Mouse (Mus musculus) myocyte (in vitro differentiated cells): ENCODE data around the gene Map2k2. TPM values are rescaled to one million over a fixed set of nuclear protein-coding genes. Genes with fewer than 3 reads are reported as not detected.

Experiments
- H3K27me3 ChIP-seq: one replicate; pipeline ENCODE4 v1.6.1; 2011; ENCODE audit not compliant: control insufficient read depth, insufficient read depth, insufficient read length
- H3K36me3 ChIP-seq: one replicate; pipeline ENCODE4 v1.6.1; 2011; ENCODE audit not compliant: control insufficient read depth, insufficient read depth
- H3K4me2 ChIP-seq: one replicate; pipeline ENCODE4 v1.6.1; 2011; ENCODE audit warnings: low read depth, control low read depth
- H3K4me3 ChIP-seq: one replicate; pipeline ENCODE4 v1.5.1; 2011; ENCODE audit warnings: mild to moderate bottlenecking, control low read depth, moderate library complexity
- H3K79me2 ChIP-seq: one replicate; pipeline ENCODE4 v1.6.1; 2011; ENCODE audit not compliant: control insufficient read depth, insufficient read depth
- H3ac ChIP-seq: one replicate; pipeline ENCODE4 v1.6.1; 2011; ENCODE audit not compliant: control insufficient read depth, insufficient read length
- E2F4 ChIP-seq: IDR thresholded peaks from one replicate; pipeline ENCODE4 v1.6.1; 2011; ENCODE audit warnings: mild to moderate bottlenecking, control low read depth, moderate library complexity; ENCODE audit not compliant: insufficient read depth
- MAX ChIP-seq: IDR thresholded peaks from one replicate; pipeline ENCODE4 v1.6.1; 2011; ENCODE audit warnings: low read depth, mild to moderate bottlenecking, control low read depth
- MYOD1 ChIP-seq, 3 experiments: IDR thresholded peaks; one replicate each; pipeline ENCODE4 v1.6.1; 2011; ENCODE audit warnings: control low read depth in 2 of 3, low read depth in 2 of 3, mild to moderate bottlenecking in 2 of 3, moderate library complexity in 1 of 3; ENCODE audit not compliant: insufficient read length in 2 of 3, control insufficient read depth in 1 of 3
- MYOG ChIP-seq, 3 experiments: IDR thresholded peaks; one replicate each; pipeline ENCODE4 v1.6.1; 2011; ENCODE audit warnings: control low read depth in 2 of 3, low read depth in 2 of 3, mild to moderate bottlenecking in 2 of 3; ENCODE audit not compliant: insufficient read length in 2 of 3, control insufficient read depth in 1 of 3, insufficient read depth in 1 of 3
- POLR2A ChIP-seq: IDR thresholded peaks from one replicate; pipeline ENCODE4 v1.6.1; 2011; ENCODE audit warnings: low read depth, mild to moderate bottlenecking, control low read depth, moderate library complexity; ENCODE audit not compliant: insufficient read length
- POLR2AphosphoS2 ChIP-seq: IDR thresholded peaks from one replicate; pipeline ENCODE4 v1.6.1; 2011; ENCODE audit warnings: low read depth, control low read depth; ENCODE audit not compliant: insufficient read length
- REST ChIP-seq: IDR thresholded peaks from one replicate; pipeline ENCODE4 v1.6.1; 2011; ENCODE audit warnings: mild to moderate bottlenecking, control low read depth, moderate library complexity; ENCODE audit not compliant: insufficient read depth, insufficient read length
- SRF ChIP-seq: IDR thresholded peaks from one replicate; pipeline ENCODE4 v1.6.1; 2011; ENCODE audit warnings: low read depth; ENCODE audit not compliant: control insufficient read depth, insufficient read length
- TCF12 ChIP-seq: IDR thresholded peaks from one replicate; pipeline ENCODE4 v1.6.1; 2011; ENCODE audit warnings: mild to moderate bottlenecking, control low read depth; ENCODE audit not compliant: poor library complexity, insufficient read depth, severe bottlenecking
- TCF3 ChIP-seq: IDR thresholded peaks from one replicate; pipeline ENCODE4 v1.6.1; 2011; ENCODE audit warnings: low read depth, control low read depth; ENCODE audit not compliant: insufficient read length
- USF1 ChIP-seq: IDR thresholded peaks from one replicate; pipeline ENCODE4 v1.6.1; 2011; ENCODE audit warnings: low read depth, mild to moderate bottlenecking, control low read depth, moderate library complexity
- polyA plus RNA-seq: library from polyadenylated mRNA; unstranded; fragments of >200 nt; fragmentation: generic; extraction: Trizol; gene quantifications from one replicate; pipeline ENCODE4 v1.2.1, GENCODE M21; 2012; ENCODE audit warnings: missing spikeins

Map2k2 gene
- polyA plus RNA-seq, 1 experiment: 126 TPM

DNA sequence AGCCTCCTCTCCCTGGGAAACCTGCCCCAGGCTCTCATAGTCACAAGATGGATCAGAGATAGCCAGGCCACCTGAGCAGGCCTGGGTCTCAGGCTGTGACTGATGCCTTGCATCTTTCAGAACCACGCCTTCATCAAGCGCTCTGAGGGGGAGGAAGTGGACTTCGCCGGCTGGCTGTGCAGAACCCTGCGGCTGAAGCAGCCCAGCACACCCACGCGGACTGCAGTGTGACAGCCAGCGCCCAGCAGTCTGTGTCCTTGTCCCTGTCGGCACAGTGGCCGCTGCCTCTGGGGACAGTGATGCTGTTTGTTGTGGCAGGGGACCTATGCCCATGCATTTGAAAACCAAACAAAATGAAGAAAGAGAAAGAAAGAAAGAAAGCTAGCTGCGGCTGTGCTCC is 17.8 kb downstream of the Map2k2 start:
- no peak overlapping the region for H3K4me2 ChIP-seq
- no peak overlapping the region for H3ac ChIP-seq
- no peak for TF ChIP-seq MYOD1 (IDR thresholded peaks at IDR 0.05; ENCODE audit: control insufficient read depth in 1 of 3, insufficient read length in 2 of 3, low read depth in 2 of 3)
- peak; percentile 23 for TF ChIP-seq POLR2AphosphoS2
- H3K4me3 ChIP-seq: no peak overlapping the region
- no peaks in the 10 kb centered on the region for H3K27me3 ChIP-seq
- H3K36me3 ChIP-seq: peaks cover 15% of the 10 kb centered on the region
- no peaks in the 10 kb centered on the region for H3K79me2 ChIP-seq

DNA sequence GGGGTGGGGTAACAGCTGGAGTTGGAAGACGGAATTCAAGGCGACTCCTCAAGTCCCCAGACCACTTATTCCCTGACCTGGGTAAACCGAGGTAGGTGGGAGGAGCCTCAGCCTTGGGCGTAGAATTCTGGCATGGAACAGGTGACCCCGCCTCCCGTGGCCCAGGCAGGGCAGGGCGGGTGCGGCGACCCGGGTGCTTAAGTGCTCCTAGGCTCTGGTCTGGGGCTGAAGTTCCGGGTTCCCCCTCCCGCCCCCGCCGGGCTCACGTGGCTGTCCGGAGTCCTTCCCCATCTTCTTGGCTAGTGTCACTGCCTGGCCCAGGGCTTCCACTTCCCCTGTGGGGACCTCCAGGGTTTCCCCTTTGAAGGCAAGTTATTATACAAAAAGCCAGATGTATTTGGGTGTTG is 28.5 kb downstream of the Map2k2 start:
- Histone ChIP-seq H3K4me2 (peak overlapping the region; percentile 85), H3K79me2 (peaks cover 14% of the 10 kb centered on the region), H3K27me3 (no peaks in the 10 kb centered on the region), H3K36me3 (no peaks in the 10 kb centered on the region), H3ac (no peak overlapping the region), H3K4me3 (no peak overlapping the region)
- TF ChIP-seq POLR2AphosphoS2: no peak
- TF ChIP-seq POLR2A: no peak
- TF ChIP-seq TCF3: no peak
- no peak for TF ChIP-seq REST
- no peak for TF ChIP-seq E2F4
- TF ChIP-seq MYOG (IDR thresholded peaks at IDR 0.05; ENCODE audit: control insufficient read depth in 1 of 3, insufficient read depth in 1 of 3, insufficient read length in 2 of 3, low read depth in 2 of 3): no peak
- TF ChIP-seq USF1: no peak

DNA sequence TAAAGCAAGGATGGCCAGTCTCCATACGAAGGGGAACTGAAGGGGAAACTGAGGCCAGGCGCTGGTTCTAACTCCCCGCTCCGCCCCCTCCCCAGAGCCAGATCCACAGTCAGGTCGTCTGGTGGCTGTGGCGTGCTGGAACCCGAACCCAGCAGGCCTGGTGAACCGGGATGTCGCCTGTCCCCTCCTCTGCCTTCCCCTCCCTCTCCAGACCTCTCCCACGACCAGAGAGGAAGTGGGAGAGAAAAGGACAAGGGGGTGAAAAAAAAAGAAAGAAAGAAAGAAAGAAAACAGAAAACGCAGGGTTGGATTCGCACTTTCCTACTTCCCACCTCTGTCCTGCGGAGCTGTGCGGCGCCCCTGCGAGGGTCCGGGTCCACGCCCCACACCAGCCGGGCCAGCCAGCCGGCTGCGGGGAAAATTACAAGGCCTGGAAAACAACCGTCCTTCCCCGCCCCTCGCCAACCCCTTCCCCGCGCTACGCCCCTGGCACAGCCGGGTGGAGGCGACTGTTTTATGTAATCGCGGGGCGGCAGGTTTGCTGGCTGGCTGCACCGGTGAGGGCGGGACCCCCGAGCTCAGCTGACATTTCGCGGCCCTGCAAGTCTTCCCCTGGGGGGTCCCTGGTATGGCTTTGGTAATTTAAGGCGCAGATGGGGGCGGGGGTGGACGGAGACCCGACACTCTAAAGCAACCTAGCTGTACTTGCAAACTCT is 29.4 kb downstream of the Map2k2 start, which contains the start of gene Zbtb7a:
Gene Zbtb7a (plus strand): TSS at position 255 of the 716 bp plus-strand sequence.
- no peaks in the 10 kb centered on the region for H3K27me3 ChIP-seq
- peak within 1 kb of the TSS; percentile 94 for H3K4me3 ChIP-seq
- H3K36me3 ChIP-seq: no peaks in the 10 kb centered on the region
- H3ac ChIP-seq: peak within 1 kb of the TSS; percentile 73
- H3K4me2 ChIP-seq: peak within 1 kb of the TSS; percentile 85
- no peak for TF ChIP-seq TCF12
- no peak for TF ChIP-seq POLR2A
- no peak for TF ChIP-seq MAX
- TF ChIP-seq SRF: no peak
- no peak for TF ChIP-seq MYOG (IDR thresholded peaks at IDR 0.05; ENCODE audit: control insufficient read depth in 1 of 3, insufficient read depth in 1 of 3, insufficient read length in 2 of 3, low read depth in 2 of 3)
- TF ChIP-seq TCF3: no peak
- TF ChIP-seq USF1: no peak
- TF ChIP-seq MYOD1 (IDR thresholded peaks at IDR 0.05; ENCODE audit: control insufficient read depth in 1 of 3, insufficient read length in 2 of 3, low read depth in 2 of 3): no peak
- TF ChIP-seq POLR2AphosphoS2: no peak
- no peak for TF ChIP-seq E2F4
- H3K79me2 ChIP-seq: peaks cover 23% of the 10 kb centered on the region

DNA sequence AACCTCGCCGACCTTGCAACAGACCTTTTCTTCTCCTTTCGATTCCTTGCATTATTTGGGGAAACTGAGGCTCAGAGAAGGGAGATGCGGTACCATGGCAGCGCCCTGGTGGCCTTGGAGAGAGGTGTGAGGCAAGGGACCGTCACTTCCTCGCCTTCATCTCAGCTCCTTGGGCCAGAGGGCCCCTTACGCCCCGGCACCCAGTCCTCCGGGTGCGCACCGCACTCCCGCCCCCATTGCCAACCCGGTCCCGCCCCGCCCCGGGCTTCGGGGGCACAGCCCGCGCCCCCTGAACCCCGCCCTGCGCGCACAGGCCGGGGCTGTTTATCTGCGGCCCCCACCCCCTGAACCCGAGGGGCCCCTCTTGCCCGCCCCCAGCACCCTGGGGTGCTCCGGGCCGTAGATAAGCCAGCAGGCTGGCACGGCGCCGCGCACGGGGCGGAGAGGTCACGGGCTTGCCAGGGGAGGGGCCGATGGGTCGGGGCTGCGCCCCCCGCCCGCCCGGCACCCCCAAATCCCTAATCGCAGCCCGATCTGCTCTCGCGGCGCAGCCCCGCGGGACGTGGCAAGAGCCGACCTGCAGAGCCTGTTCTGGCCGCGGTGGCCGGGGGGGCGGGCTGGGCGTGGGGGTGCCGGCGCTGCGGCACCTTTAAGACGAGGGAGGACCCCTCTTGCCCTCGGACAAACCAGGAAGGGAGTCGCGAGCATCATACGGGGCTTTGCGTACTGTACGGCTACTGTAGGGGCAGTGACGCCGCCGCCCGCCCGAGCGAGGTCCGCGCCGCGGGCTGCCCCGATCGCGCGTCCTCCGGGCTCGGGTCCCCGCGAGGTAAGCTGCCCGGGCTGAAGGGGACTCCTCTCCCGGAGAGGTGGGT is 30.4 kb downstream of the Map2k2 start:
- H3K4me3 ChIP-seq: peak overlapping the region; percentile 94
- peak overlapping the region; percentile 73 for H3ac ChIP-seq
- H3K79me2 ChIP-seq: peaks cover 33% of the 10 kb centered on the region
- TF ChIP-seq POLR2AphosphoS2 (peak; percentile 76), MYOG (IDR thresholded peaks at IDR 0.05; ENCODE audit: control insufficient read depth in 1 of 3, insufficient read depth in 1 of 3, insufficient read length in 2 of 3, low read depth in 2 of 3) (no peak), POLR2A (peak; percentile 79)
- peak overlapping the region; percentile 85 for H3K4me2 ChIP-seq
- H3K27me3 ChIP-seq: no peaks in the 10 kb centered on the region
- no peaks in the 10 kb centered on the region for H3K36me3 ChIP-seq

DNA sequence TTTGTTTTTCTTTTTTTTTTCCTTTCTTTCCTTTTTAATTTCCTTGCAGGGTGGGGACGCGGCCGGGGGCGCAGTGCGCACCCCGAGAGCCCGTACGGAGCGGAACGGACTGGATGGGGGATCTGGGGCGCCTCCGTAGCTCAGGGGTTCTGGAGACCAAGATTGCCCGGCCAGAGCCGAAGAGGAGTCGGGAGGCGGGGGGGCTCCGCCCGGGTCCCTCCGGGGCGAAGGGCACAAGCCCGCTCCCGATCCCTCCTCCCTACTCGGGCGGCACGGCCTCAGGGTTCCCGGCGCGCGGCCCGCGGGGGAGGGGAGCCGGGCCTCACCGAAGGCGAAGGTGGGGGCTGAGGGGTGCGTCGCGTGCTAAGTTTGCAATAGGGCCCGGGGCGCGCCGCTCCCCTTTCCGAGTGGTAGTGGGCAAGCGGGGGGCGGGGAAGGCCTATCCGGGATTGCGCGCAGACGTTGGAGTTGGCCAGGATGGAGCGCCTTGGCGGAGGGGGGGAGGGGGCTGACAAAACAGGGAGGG is 31.1 kb downstream of the Map2k2 start:
- peaks cover 40% of the 10 kb centered on the region for H3K79me2 ChIP-seq
- H3K27me3 ChIP-seq: no peaks in the 10 kb centered on the region
- peak overlapping the region; percentile 85 for H3K4me2 ChIP-seq

More for the DNA sequence above, 31.1 kb downstream of the Map2k2 start:
- H3K36me3 ChIP-seq: no peaks in the 10 kb centered on the region
- peak overlapping the region; percentile 73 for H3ac ChIP-seq
- TF ChIP-seq POLR2AphosphoS2 (no peak), TCF3 (no peak), REST (no peak), POLR2A (peak; percentile 31), MYOG (IDR thresholded peaks at IDR 0.05; ENCODE audit: control insufficient read depth in 1 of 3, insufficient read depth in 1 of 3, insufficient read length in 2 of 3, low read depth in 2 of 3) (peak in 1 of 3 experiments; percentile 19), E2F4 (no peak)
- peak overlapping the region; percentile 94 for H3K4me3 ChIP-seq
